Mouse (Mus musculus) hindbrain, postnatal 0 days (tissue): Measurements from ENCODE around the gene Frrs1l. TPM values are rescaled to one million over a fixed set of nuclear protein-coding genes. Genes with fewer than 3 reads are reported as not detected.
A peak's percentile ranks its signal among the peaks of the same experiment; 100 is the strongest.

ENCODE experiments used
- ATAC-seq: fragments of 200-750 bp; cut with Nextera tagmentation; 2 replicates; pipeline ENCODE4 v1.8.0; 2017; ENCODE audit warnings: mild to moderate bottlenecking, moderate TSS enrichment, moderate library complexity
- DNase-seq: peaks from one replicate; pipeline ENCODE4 v3.0.0-alpha.2; 2015; ENCODE audit warnings: low spot score
- H3K27ac ChIP-seq: fragments of 300-500 bp; sonication (generic); 2 replicates; pipeline ENCODE4 v1.5.1; 2014; ENCODE audit warnings: mild to moderate bottlenecking
- H3K27me3 ChIP-seq: fragments of 300-500 bp; sonication (generic); 2 replicates; pipeline ENCODE4 v1.6.1; 2014; ENCODE audit warnings: low read length, mixed read lengths; ENCODE audit not compliant: insufficient read depth
- H3K36me3 ChIP-seq: fragments of 300-500 bp; sonication (generic); 2 replicates; pipeline ENCODE4 v1.6.1; 2014; ENCODE audit warnings: low read length, mixed read lengths; ENCODE audit not compliant: insufficient read depth
- H3K4me1 ChIP-seq: fragments of 300-500 bp; sonication (generic); 2 replicates; pipeline ENCODE4 v1.6.1; 2014; ENCODE audit warnings: antibody characterized with exemption, low read length, mixed read lengths; ENCODE audit not compliant: insufficient read depth
- H3K4me2 ChIP-seq: fragments of 300-500 bp; sonication (generic); 2 replicates; pipeline ENCODE4 v1.6.1; 2014; ENCODE audit warnings: low read depth, mild to moderate bottlenecking, low read length, moderate library complexity, mixed read lengths
- H3K4me3 ChIP-seq: fragments of 300-500 bp; sonication (generic); 2 replicates; pipeline ENCODE4 v1.5.1; 2014; ENCODE audit warnings: low read length
- H3K9ac ChIP-seq: fragments of 300-500 bp; sonication (generic); replicated peaks from 2 replicates; pipeline ENCODE4 v1.6.1; 2014; ENCODE audit warnings: mild to moderate bottlenecking, low read length, moderate library complexity, mixed read lengths
- H3K9me3 ChIP-seq: fragments of 300-500 bp; sonication (generic); 2 replicates; pipeline ENCODE4 v1.6.1; 2016; ENCODE audit warnings: low read length, mixed read lengths
- CTCF ChIP-seq: IDR thresholded peaks from 2 replicates; pipeline ENCODE4 v1.5.1; 2016; ENCODE audit warnings: antibody characterized with exemption, control low read depth, low read depth
- WGBS: fragments of 180-500 bp; shearing (Covaris S2); extraction: QIAGEN DNeasy Blood & Tissue Kit; methylation state at CpG from one replicate; pipeline ENCODE4 v1.1.7; 2014; 5-methylcytosine and 5-hydroxymethylcytosine counted together
- polyA plus RNA-seq: library from polyadenylated mRNA; unstranded; fragments of >200 nt; fragmentation: Nextera tagmentation; extraction: Ambion mirVana; gene quantifications from 2 replicates; pipeline ENCODE4 v1.2.1, GENCODE M21; 2015
- total RNA-seq: library from RNA; depleted of rRNA; stranded (reverse); fragments of >200 nt; gene quantifications from 2 replicates; pipeline ENCODE4 v1.2.3, GENCODE M21; 2014; rRNA removed

The Frrs1l gene
- total RNA-seq (38.1 and 38.3 TPM in 2 replicates), polyA plus RNA-seq (21.8 and 22.5 TPM in 2 replicates)

GRCm38 (mm10) chr4:56990215-56990584 lies at the start of gene Frrs1l:
Gene Frrs1l, minus strand, starts transcription at chr4:56990391.
- DNase-seq (peak; percentile 74), ATAC-seq (peak; percentile 90)
- no peak for TF ChIP-seq CTCF
- Histone ChIP-seq H3K9ac (peak within 1 kb of the TSS; percentile 78), H3K4me3 (peak within 1 kb of the TSS; percentile 79), H3K36me3 (no peaks in the 10 kb centered on the region), H3K4me1 (no peaks in the 10 kb centered on the region; the same call in 1 of the 2 replicates), H3K27me3 (no peaks in the 10 kb centered on the region), H3K9me3 (no peaks in the 10 kb centered on the region), H3K4me2 (peak within 1 kb of the TSS; percentile 93), H3K27ac (peak within 1 kb of the TSS; percentile 90)
- WGBS = under 1% methylated on average over 30 of the region's 44 CpGs

- WGBS = 7% methylated on average over 22 of the region's 23 CpGs
- Histone ChIP-seq H3K9ac (no peak overlapping the region), H3K4me1 (peaks cover 9% of the 10 kb centered on the region; the same call in 1 of the 2 replicates), H3K4me3 (peak overlapping the region; percentile 3; the same call in 1 of the 2 replicates), H3K9me3 (0 out of 2 replicates have a peak, but pooled peaks cover 1% of the 10 kb centered on the region), H3K27me3 (no peaks in the 10 kb centered on the region), H3K36me3 (no peaks in the 10 kb centered on the region), H3K27ac (peak overlapping the region; percentile 27; the same call in 1 of the 2 replicates), H3K4me2 (peak overlapping the region; percentile 51)
- no peak for TF ChIP-seq CTCF
- DNase-seq = peak; percentile 69
- peak; percentile 83 for ATAC-seq
Measured at GRCm38 (mm10) chr4:57039127-57040031, 49.2 kb upstream of the Frrs1l start.

GRCm38 (mm10) chr4:57037554-57037953 lies 47.4 kb upstream of the Frrs1l start:
- no peaks in the 10 kb centered on the region for H3K36me3 ChIP-seq
- no peak overlapping the region for H3K9ac ChIP-seq
- H3K4me1 ChIP-seq = peaks cover 9% of the 10 kb centered on the region; the same call in 1 of the 2 replicates
- H3K4me3 ChIP-seq = no peak overlapping the region
- 74% methylated on average over 7 of the region's 7 CpGs for WGBS
- ATAC-seq (no peak), DNase-seq (no peak)
- H3K27ac ChIP-seq = no peak overlapping the region
- H3K4me2 ChIP-seq = no peak overlapping the region
- no peak for TF ChIP-seq CTCF
- H3K9me3 ChIP-seq = no peaks in the 10 kb centered on the region
- no peaks in the 10 kb centered on the region for H3K27me3 ChIP-seq

- Histone ChIP-seq H3K4me2 (no peak overlapping the region), H3K27me3 (no peaks in the 10 kb centered on the region), H3K4me3 (no peak overlapping the region), H3K36me3 (no peaks in the 10 kb centered on the region; the same call in 1 of the 2 replicates), H3K27ac (no peak overlapping the region), H3K9ac (no peak overlapping the region), H3K9me3 (no peaks in the 10 kb centered on the region), H3K4me1 (0 out of 2 replicates have a peak, but pooled peaks cover 2% of the 10 kb centered on the region)
- WGBS = 85% methylated on average over 5 of the region's 5 CpGs
- no peak for DNase-seq
- ATAC-seq = no peak
- peak; percentile 41 for TF ChIP-seq CTCF
Measured at GRCm38 (mm10) chr4:57034169-57034568, 44.0 kb upstream of the Frrs1l start.

- Histone ChIP-seq H3K27me3 (no peaks in the 10 kb centered on the region), H3K9me3 (no peaks in the 10 kb centered on the region), H3K4me1 (no peaks in the 10 kb centered on the region), H3K4me3 (no peak overlapping the region), H3K36me3 (no peaks in the 10 kb centered on the region; the same call in 1 of the 2 replicates), H3K4me2 (no peak overlapping the region), H3K27ac (no peak overlapping the region), H3K9ac (no peak overlapping the region)
- WGBS = 74% methylated on average over 4 of the region's 4 CpGs
- no peak for ATAC-seq
- no peak for DNase-seq
- no peak for TF ChIP-seq CTCF
Measured at GRCm38 (mm10) chr4:57031440-57031839, 41.2 kb upstream of the Frrs1l start.

GRCm38 (mm10) chr4:57027954-57028353 lies 37.8 kb upstream of the Frrs1l start:
- no peak for DNase-seq
- no peak for ATAC-seq
- H3K4me3 ChIP-seq = no peak overlapping the region
- no peak overlapping the region for H3K4me2 ChIP-seq
- no peaks in the 10 kb centered on the region for H3K4me1 ChIP-seq
- no peak overlapping the region for H3K9ac ChIP-seq
- no peaks in the 10 kb centered on the region for H3K9me3 ChIP-seq
- no peaks in the 10 kb centered on the region for H3K27me3 ChIP-seq
- no peaks in the 10 kb centered on the region; the same call in 1 of the 2 replicates for H3K36me3 ChIP-seq
- no peak overlapping the region for H3K27ac ChIP-seq
- no peak for TF ChIP-seq CTCF
- 55% methylated on average over 10 of the region's 10 CpGs for WGBS
